Mouse (Mus musculus): ENCODE results near the gene Pds5a. TPM values are rescaled to one million over a fixed set of nuclear protein-coding genes. Genes with fewer than 3 reads are reported as not detected.
"Not testable (repeated sequence)": the region's sequence is repeated elsewhere in the genome, so short reads cannot be mapped to it uniquely, and the experiment has no call there.

Pds5a gene
- polyA plus RNA-seq (2015; fragmentation: Nextera tagmentation; extraction: Ambion mirVana), result 32.3 and 32.6 TPM in 2 replicates

DNA sequence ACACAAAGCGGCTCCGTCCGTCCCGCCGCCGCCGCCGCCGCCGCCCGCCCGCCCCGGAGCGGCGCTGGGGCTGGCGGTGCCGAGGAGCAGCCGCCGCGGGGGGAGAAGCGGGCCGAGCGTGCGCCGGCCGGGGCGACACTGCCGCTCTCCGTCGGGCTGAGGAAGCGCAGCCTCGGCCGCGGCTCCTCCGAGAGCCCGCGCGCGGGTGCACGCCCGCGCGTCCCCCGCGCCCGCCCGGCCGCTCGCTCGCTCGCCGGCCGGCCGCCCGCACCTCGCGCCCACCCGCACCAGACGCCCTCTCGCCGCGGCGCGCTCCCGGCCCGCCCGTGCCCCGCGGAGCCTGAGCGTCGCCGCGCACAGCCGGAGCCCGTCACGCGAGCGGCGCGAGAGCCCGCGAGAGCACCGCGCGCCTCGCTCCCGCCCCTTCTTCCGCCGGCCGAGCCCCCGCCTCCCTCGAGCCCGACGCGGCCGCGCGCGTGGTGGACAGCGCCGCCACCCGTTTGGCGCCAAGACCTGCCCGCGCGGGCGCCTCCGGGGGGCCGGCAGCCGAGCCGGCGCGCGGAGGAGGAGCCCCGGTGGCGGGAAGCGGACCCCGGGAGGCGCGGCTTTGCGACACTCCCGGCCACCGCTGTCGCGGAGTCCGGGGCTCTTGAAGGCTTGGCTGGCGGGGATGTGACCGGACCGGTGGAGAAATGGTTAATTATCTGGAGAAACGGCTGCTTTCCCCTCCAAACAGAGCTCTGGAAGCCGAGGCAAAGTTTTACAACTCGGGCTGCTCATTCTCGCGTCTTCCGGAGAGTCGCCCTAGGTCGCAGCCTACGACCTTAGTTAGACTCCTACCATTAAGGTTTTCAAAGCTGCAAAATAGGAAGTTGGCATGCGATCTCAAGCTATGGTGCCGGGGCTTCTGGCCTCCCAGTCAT is at the start of gene Pds5a:
Gene Pds5a (minus strand): TSS at position 438 of the 923 bp plus-strand sequence.
- peaks cover 21% of the 10 kb centered on the region for H3K4me1 ChIP-seq (ENCODE audit: control insufficient read depth, insufficient read depth, low read length)
- 0 out of 2 replicates have a peak, but pooled peaks cover 3% of the 10 kb centered on the region for H3K36me3 ChIP-seq (ENCODE audit: control insufficient read depth, insufficient read depth)
- peak within 1 kb of the TSS; percentile 92 for H3K27ac ChIP-seq (ENCODE audit: low read length)
- H3K9ac ChIP-seq (ENCODE audit: low read length), result peak within 1 kb of the TSS; percentile 97
- under 1% methylated on average over 122 of the region's 140 CpGs for WGBS
- H3K27me3 ChIP-seq (ENCODE audit: control insufficient read depth, insufficient read depth, low read length), result no peaks in the 10 kb centered on the region
- peak within 1 kb of the TSS; percentile 95 for H3K4me3 ChIP-seq (ENCODE audit: low read length)
- peak; percentile 90 for ATAC-seq (replicated peaks; ENCODE audit: extremely low read depth, insufficient read depth, low FRiP score)
- H3K4me2 ChIP-seq (ENCODE audit: low read depth, low read length), result peak within 1 kb of the TSS; percentile 65
- H3K9me3 ChIP-seq (replicated peaks; ENCODE audit: control insufficient read depth, low read length), result no peaks in the 10 kb centered on the region

DNA sequence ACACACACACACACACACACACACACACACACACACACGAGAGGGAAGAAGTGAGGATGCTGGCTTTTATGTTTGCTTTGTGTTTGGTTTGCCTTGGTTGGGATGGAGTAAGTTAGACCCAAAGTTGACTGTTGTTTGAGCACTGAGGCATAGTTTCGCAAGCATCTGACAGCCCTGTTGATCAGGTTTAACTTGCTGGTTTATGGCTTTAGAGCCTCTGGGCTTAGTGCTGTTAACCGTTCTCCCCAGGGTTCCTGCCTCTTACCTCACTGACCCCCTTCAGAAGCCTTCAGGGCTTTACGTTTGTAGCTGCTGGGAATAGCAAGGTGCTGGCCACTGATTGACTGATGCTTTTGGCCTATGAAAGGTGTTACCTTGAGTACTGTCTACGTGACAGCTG is 48.8 kb upstream of the Pds5a start:
- no peak overlapping the region for H3K9ac ChIP-seq (ENCODE audit: low read length)
- no peaks in the 10 kb centered on the region for H3K36me3 ChIP-seq (ENCODE audit: control insufficient read depth, insufficient read depth)
- no peaks in the 10 kb centered on the region for H3K27me3 ChIP-seq (ENCODE audit: control insufficient read depth, insufficient read depth, low read length)
- H3K27ac ChIP-seq (ENCODE audit: low read length), result no peak overlapping the region
- H3K4me1 ChIP-seq (ENCODE audit: control insufficient read depth, insufficient read depth, low read length), result no peaks in the 10 kb centered on the region
- ATAC-seq (replicated peaks; ENCODE audit: extremely low read depth, insufficient read depth, low FRiP score), result no peak
- no peak overlapping the region for H3K4me3 ChIP-seq (ENCODE audit: low read length)
- H3K4me2 ChIP-seq (ENCODE audit: low read depth, low read length), result no peak overlapping the region
- no peaks in the 10 kb centered on the region for H3K9me3 ChIP-seq (replicated peaks; ENCODE audit: control insufficient read depth, low read length)
- WGBS, result 72% methylated on average over 5 of the region's 5 CpGs

DNA sequence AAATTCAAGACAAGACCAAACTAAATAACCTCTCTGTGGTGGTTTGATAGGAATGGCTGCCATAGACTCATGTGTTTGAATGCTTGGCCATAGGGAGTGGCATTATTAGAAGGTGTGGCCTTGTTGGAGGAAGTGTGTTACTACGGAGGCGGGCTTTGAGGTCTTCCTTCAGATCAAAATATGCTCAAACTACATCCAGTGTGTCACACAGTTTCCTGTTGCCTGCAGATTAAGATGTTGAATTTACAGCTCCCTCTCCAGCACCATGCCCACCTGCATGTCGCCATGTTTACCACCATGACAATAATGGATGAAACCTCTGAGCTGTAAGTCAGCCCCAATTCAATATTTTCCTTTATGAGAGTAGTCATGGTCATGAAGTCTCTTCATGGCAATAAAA is 41.3 kb upstream of the Pds5a start:
- Histone ChIP-seq H3K4me1 (ENCODE audit: control insufficient read depth, insufficient read depth, low read length) (no peaks in the 10 kb centered on the region), H3K9ac (ENCODE audit: low read length) (no peak overlapping the region), H3K4me2 (ENCODE audit: low read depth, low read length) (no peak overlapping the region), H3K4me3 (ENCODE audit: low read length) (no peak overlapping the region), H3K27me3 (ENCODE audit: control insufficient read depth, insufficient read depth, low read length) (no peaks in the 10 kb centered on the region), H3K36me3 (ENCODE audit: control insufficient read depth, insufficient read depth) (no peaks in the 10 kb centered on the region), H3K27ac (ENCODE audit: low read length) (no peak overlapping the region), H3K9me3 (replicated peaks; ENCODE audit: control insufficient read depth, low read length) (no peaks in the 10 kb centered on the region)
- 90% methylated on average over 3 of the region's 3 CpGs for WGBS
- ATAC-seq (replicated peaks; ENCODE audit: extremely low read depth, insufficient read depth, low FRiP score), result no peak

DNA sequence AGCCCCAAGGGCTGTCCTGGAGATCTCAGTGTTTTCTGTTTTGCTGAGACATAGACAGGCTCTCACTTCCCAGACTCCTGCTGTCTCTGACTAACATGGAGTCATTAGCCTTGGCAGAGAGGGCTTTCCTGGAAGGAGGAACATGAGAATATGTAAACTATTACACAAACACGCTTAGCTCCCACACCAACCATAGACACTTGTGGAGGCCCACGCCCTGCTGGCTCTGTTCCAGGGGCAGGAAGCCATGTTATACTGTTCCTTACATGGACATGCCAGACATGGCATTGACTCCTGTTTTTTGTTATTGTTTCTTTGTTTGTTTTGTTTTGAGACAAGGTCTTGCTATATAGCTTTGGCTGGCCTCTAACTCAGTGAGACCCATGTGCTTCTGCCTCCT is 37.5 kb upstream of the Pds5a start:
- ATAC-seq (replicated peaks; ENCODE audit: extremely low read depth, insufficient read depth, low FRiP score), result no peak
- H3K36me3 ChIP-seq (ENCODE audit: control insufficient read depth, insufficient read depth), result no peaks in the 10 kb centered on the region
- no peak overlapping the region for H3K4me3 ChIP-seq (ENCODE audit: low read length)
- no peak overlapping the region for H3K4me2 ChIP-seq (ENCODE audit: low read depth, low read length)
- whole genome bisulfite sequencing, result 74% methylated on average over 2 of the region's 2 CpGs
- peaks cover 10% of the 10 kb centered on the region for H3K4me1 ChIP-seq (ENCODE audit: control insufficient read depth, insufficient read depth, low read length)
- H3K9ac ChIP-seq (ENCODE audit: low read length), result no peak overlapping the region
- no peaks in the 10 kb centered on the region for H3K9me3 ChIP-seq (replicated peaks; ENCODE audit: control insufficient read depth, low read length)
- H3K27ac ChIP-seq (ENCODE audit: low read length), result no peak overlapping the region
- no peaks in the 10 kb centered on the region for H3K27me3 ChIP-seq (ENCODE audit: control insufficient read depth, insufficient read depth, low read length)

DNA sequence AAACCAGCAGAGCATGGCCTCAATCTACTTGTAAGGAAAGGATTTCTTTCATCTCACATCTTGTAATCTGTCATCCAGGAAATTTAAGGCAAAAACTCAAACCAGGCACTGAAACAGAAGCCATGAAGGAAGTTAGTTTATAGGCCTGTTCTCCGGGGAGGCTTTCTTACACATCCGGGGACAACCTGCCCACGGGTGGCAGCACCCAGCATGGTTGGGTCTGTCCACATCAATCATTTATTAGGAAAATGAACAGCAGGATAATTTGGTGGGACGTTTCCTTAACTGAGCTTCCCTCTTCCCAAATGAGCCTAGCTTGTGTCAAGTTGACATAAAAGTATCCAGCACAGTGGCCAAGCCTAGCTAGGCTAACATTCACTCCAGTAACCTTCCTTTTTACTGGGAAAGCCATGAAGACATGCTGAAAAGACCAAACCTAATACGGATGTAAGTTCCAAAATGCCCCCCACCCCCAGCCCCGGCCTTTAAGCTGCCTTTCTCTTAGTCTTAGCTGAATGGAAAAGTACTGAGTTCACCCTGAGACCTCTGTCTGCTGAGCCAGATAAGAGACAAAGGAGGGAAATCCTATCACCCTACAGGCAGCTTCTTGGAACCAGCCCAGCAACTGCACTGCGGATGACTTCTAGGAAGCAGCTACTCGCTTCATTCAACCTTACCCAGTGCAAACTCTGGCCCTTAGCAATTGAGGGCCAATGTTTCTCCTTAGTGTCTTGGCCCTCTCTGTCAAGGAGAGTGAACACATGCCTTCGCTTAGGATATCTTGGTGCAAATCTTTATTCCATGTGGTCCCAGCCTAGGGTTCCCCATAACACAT is 33.3 kb upstream of the Pds5a start:
- Histone ChIP-seq H3K9ac (ENCODE audit: low read length) (no peak overlapping the region), H3K9me3 (replicated peaks; ENCODE audit: control insufficient read depth, low read length) (no peaks in the 10 kb centered on the region), H3K4me1 (ENCODE audit: control insufficient read depth, insufficient read depth, low read length) (peaks cover 10% of the 10 kb centered on the region), H3K4me3 (ENCODE audit: low read length) (no peak overlapping the region), H3K27ac (ENCODE audit: low read length) (peak overlapping the region; percentile 78), H3K27me3 (ENCODE audit: control insufficient read depth, insufficient read depth, low read length) (no peaks in the 10 kb centered on the region), H3K36me3 (ENCODE audit: control insufficient read depth, insufficient read depth) (no peaks in the 10 kb centered on the region), H3K4me2 (ENCODE audit: low read depth, low read length) (no peak overlapping the region)
- 34% methylated on average over 9 of the region's 9 CpGs for WGBS
- peak; percentile 85 for ATAC-seq (replicated peaks; ENCODE audit: extremely low read depth, insufficient read depth, low FRiP score)

DNA sequence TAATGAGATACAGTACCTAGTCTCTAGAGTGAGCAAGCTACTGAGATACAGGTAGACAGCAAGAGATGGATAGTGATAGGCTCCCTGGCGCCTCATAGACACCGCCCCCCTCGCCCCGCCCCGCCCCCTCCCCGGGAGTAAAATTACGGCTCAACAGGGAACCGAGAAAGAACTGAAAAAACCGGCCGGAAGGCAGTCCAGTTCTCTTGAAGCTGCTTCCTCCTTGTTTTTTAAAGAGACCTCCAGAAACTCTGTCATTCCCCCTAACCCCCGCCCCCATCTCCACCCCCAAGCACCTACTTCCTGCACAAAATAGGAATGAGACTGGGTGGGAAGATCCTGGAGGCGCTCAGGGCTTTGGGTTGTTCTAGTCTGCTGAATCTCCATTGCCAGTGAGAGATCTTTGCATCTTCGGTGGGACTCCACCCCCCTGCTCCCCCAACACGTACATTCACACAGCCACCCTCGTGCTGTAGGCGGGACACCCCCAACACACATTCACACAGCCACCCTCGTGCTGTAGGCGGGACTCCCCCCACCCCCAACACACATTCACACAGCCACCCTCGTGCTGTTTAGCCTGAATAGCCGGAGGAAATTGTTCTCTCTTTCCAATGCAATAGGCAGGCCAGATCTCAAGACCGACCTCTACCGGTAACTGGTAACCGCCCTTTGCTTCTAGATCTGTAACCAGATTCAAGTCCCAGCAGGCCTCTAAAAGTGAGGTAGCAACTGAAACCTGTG is 26.4 kb upstream of the Pds5a start:
- ATAC-seq (replicated peaks; ENCODE audit: extremely low read depth, insufficient read depth, low FRiP score), result peak; percentile 81
- Histone ChIP-seq H3K36me3 (ENCODE audit: control insufficient read depth, insufficient read depth) (no peaks in the 10 kb centered on the region), H3K27ac (ENCODE audit: low read length) (peak overlapping the region; percentile 94), H3K4me3 (ENCODE audit: low read length) (peak overlapping the region; percentile 56), H3K27me3 (ENCODE audit: control insufficient read depth, insufficient read depth, low read length) (no peaks in the 10 kb centered on the region), H3K4me2 (ENCODE audit: low read depth, low read length) (peak overlapping the region; percentile 85), H3K9ac (ENCODE audit: low read length) (peak overlapping the region; percentile 76), H3K4me1 (ENCODE audit: control insufficient read depth, insufficient read depth, low read length) (peaks cover 5% of the 10 kb centered on the region; the same call in 1 of the 2 replicates), H3K9me3 (replicated peaks; ENCODE audit: control insufficient read depth, low read length) (no peaks in the 10 kb centered on the region)
- 0% methylated on average over 23 of the region's 23 CpGs for WGBS

DNA sequence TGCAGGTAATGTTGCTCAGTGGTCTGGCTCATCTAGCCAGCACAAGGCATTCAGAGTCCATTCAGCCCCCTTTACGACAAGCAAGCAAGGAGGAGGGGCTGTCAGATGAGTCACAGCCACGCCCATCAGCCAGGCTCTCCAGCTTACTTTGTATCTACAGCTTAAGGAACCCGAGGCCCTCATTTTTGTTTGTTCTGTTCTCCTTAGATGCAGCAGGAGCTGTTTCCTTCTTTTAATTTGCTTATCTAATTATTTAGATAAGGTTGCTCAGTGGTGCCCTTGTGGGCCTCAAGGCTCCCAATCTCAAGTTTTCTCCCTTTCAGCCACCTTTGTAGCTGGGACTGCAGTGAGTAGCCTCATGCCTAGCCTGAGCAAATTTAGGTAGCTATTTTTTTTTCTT is 20.3 kb upstream of the Pds5a start:
- Histone ChIP-seq H3K27ac (ENCODE audit: low read length) (no peak overlapping the region), H3K4me2 (ENCODE audit: low read depth, low read length) (no peak overlapping the region), H3K36me3 (ENCODE audit: control insufficient read depth, insufficient read depth) (no peaks in the 10 kb centered on the region), H3K4me1 (ENCODE audit: control insufficient read depth, insufficient read depth, low read length) (no peaks in the 10 kb centered on the region), H3K4me3 (ENCODE audit: low read length) (no peak overlapping the region), H3K9ac (ENCODE audit: low read length) (no peak overlapping the region), H3K9me3 (replicated peaks; ENCODE audit: control insufficient read depth, low read length) (no peaks in the 10 kb centered on the region), H3K27me3 (ENCODE audit: control insufficient read depth, insufficient read depth, low read length) (no peaks in the 10 kb centered on the region)
- WGBS, result 12% methylated on average over 3 of the region's 3 CpGs
- ATAC-seq (replicated peaks; ENCODE audit: extremely low read depth, insufficient read depth, low FRiP score), result no peak

DNA sequence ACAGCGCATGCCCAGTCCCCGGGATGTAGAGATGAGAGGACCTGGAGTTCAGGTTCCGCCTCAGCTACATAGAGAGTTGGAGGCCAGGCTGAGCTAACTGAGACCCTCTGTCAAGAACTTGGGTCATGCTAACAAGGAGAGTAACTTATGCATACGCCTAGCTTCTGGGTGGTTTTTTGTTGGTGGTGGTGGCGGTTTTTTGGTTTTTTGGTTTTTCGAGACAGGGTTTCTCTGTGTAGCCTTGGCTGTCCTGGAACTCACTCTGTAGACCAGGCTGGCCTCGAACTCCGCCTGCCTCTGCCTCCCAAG is 19.8 kb upstream of the Pds5a start:
- 92% methylated on average over 8 of the region's 8 CpGs for WGBS

More for the DNA sequence above, 19.8 kb upstream of the Pds5a start:
- H3K36me3 ChIP-seq (ENCODE audit: control insufficient read depth, insufficient read depth); H3K9me3 ChIP-seq (replicated peaks; ENCODE audit: control insufficient read depth, low read length); H3K9ac ChIP-seq (ENCODE audit: low read length); H3K4me3 ChIP-seq (ENCODE audit: low read length); H3K27me3 ChIP-seq (ENCODE audit: control insufficient read depth, insufficient read depth, low read length); H3K4me2 ChIP-seq (ENCODE audit: low read depth, low read length); H3K4me1 ChIP-seq (ENCODE audit: control insufficient read depth, insufficient read depth, low read length); ATAC-seq (replicated peaks; ENCODE audit: extremely low read depth, insufficient read depth, low FRiP score): not testable (repeated sequence)
- H3K27ac ChIP-seq (ENCODE audit: low read length), result peak overlapping the region; percentile 68
